Mouse (Mus musculus) embryonic fibroblast, embryonic 13.5 days (primary cell): Measurements from ENCODE around the gene Pgbd1.

Experiments
- CTCF ChIP-seq: IDR thresholded peaks from 2 replicates; pipeline ENCODE4 v1.5.1; 2011; ENCODE audit warnings: mild to moderate bottlenecking, control low read depth, low read length, moderate library complexity, borderline replicate concordance; ENCODE audit not compliant: insufficient read depth
- POLR2A ChIP-seq: IDR thresholded peaks from 2 replicates; pipeline ENCODE4 v1.6.1; 2011; ENCODE audit warnings: low read depth, mild to moderate bottlenecking, control low read depth, low read length, moderate library complexity

DNA sequence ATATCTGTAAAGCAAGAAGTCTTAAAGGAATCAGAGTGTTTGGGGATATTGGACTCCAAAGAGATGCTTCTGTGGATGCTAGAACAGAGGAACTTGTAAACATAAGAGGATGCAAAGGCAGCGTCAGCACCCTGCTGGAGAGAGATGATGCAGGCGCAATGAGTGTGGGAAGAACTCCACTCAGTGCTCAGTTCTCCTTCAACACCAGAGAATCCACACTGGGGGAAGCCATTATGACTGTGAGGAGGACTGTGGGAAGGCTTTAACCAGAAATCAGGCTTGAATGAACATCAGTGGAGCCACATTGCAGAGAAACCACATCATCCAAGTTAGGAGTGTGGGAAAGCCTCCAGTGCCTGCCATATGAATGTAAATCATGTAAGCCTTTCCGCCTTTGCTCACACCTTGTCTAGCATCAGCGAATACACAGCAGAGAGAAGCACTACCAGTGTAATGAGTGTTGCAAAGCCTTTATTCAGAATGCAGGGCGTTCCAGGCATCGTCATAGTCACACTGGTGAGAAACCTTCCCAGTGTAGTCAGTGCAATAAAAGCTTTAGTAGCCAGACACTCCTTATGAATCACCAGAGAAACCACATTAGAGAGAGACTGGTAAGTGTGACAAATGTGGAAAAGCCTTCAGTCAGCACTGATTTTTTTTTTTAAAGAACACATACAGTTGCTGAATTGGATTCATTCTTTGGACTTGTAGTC is 23.4 kb downstream of the Pgbd1 start:
- TF ChIP-seq CTCF: no peak
- no peak for TF ChIP-seq POLR2A
